Mouse (Mus musculus) T-cell, adult 2 months (primary cell): ENCODE results near the gene Hsf4.
A peak's percentile ranks its signal among the peaks of the same experiment; 100 is the strongest.
"Not testable (repeated sequence)": the region's sequence is repeated elsewhere in the genome, so short reads cannot be mapped to it uniquely, and the experiment has no call there.

Experiments
- DNase-seq: peaks from one replicate; pipeline ENCODE4 v3.0.0; 2022; ENCODE audit warnings: low spot score

Hsf4 gene

DNA sequence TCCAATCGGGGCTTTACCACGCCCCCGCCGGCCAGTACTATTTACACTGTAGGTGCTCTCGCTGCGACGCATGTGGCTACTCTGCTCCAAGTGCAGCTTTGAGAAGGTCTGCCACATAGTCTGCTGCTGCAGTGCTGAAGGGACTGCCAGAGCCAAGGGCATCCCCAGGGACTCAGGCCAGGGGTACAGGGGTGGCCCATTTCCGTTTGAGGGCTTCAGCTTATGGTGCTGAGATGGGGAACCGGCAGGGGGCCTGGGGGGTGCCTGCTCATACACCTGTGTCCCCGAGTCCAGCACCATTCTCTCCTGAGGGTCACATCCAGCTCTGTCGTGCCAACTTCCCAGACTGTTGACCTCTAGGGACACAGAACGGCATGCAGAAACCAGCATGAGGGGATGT lies 15.9 kb downstream of the Hsf4 start:
- DNase-seq = no peak

DNA sequence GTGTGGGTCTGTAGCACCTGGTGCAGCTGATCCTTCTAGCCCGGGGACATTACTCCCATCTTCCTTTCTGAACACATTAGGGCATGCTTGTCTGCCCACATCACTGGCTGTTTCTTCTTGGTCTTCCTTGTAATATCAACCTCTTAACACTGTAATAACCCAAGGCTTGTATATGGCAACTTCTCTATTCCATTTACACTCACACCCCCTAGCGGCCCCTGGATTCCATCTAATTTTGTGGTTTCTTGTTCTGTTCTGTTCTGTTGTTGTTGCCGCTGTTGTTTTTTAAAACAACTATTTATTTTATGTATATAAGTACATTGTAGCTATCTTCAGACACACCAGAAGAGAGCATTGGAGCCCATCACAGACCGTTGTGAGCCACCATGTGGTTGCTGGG lies 17.3 kb downstream of the Hsf4 start:
- no peak for DNase-seq

DNA sequence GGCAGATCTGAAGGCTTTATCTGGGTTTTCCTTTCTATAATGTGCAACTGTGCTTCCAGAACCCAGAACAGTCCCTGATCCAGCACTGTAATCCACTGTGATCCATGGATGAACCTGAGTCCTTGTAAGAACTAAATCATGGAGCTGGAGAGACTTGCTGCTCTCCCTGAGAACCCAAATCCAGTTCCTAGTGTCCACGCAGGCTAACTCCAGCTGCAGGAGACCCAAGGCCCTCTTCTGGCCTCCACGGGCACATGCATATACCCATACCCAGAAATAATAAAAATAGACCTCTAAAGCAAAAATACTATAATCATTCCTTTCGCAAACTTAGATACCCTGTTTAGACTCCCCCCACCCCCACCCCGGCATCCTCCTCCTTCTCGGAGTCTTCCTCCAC lies 18.6 kb downstream of the Hsf4 start:
- DNase-seq = no peak

DNA sequence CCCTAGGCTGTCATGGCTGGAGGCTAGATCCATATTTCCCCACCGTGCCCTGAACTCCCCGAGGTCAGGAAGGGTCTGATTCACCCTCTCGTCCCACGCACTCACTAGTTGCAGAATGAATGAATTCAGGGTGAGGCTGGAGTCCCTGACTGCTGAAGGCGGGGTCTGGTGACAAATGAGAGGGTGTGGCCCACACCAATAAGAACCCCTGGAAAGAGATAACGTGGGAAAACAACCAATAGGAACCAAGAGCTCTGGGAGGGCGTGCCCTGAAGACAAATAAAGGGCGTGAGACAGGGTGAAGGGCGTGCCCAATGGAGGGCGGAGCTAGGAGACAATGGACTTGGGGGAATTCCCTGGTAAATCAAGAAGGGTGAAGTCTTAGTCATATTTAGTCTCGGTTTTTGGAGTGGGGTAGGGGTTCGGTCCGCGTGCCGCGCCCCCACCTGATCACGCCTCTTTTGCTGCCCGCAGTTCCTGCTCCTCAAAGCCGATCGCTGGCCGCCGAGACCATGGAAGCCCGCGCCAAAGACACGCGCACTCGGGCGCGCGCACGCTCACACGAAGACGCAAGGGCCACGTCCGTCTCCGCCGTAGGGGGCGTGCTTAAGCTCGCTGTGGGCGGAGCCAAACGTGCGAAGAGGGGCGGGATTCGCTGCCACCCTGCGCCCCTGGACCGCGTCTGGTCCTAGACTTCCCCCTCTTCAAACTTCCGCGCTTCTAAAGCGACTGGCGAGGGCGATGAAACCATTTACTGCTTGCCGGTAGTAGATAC lies 19.5 kb downstream of the Hsf4 start:
- peak; percentile 92 for DNase-seq

DNA sequence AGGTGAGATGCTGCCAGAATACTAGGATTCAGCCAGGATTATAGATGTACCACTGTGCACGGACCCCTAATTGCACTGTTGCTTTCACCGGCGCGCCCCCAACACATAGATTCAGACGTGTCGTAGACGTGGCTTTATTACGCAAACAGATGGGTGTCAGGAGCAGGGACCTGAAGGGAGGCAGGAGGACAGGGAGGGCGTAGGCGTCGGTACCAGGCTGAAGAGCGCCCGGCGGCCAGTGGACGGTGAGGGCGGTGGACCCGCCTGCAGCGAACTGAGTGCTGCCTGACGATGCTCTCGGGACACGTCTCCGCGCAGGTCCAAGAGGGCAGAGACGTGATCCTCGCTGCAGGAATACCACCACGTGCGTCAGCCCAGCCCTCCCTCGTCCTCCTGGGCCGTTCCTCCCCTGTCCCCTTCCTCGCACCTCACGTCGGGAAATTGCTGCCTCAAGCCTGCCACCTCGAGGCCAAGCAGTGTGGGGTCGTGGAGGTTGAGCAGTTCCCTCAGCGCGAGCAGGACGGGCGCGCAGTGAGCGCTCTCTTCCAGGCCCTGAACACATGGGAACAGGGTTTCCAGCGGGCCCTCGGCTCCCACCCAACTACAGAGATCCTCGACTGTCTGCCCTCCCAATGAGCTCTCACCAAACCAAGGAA lies 20.3 kb downstream of the Hsf4 start, which contains the start of gene 4931428F04Rik:
Gene 4931428F04Rik, minus strand, starts transcription at position 60 of the 656 bp plus-strand sequence.
- peak; percentile 42 for DNase-seq

DNA sequence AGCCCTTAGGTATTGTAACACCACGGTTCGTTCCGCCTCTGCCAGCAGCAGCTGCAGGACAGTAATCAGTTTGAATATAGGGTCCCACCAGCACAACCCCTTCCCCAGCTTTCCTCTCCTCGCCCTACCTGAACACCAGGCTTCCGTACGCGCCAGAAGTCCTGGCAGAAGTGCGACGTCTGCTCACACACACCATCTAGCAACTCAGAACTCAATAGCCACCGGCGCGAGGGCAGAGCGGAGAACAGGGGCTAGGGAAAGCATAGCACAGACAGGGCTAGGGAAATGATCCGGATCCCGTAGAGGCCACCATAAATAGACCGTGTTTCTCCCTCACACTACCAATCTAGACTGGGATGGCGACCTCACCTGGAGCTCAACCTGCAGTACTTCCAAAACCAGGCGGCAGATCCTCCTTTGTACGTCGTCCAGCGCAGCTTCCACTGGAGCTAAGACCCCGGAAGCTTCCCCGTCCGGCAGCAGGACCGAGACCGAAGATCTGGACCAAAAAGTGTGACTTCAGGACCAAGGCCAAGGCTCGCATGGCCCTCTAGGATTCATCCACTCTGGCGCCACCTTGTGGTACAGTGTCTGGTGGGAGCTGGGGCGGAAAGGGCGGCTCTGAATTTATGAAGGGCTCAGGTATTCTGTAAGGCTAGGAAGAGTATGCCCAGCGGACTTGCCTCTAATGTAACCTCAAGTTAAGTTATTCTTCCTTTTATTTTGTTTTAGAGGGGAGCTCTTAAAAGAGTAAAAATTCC lies 21.1 kb downstream of the Hsf4 start:
- peak; percentile 80 for DNase-seq

DNA sequence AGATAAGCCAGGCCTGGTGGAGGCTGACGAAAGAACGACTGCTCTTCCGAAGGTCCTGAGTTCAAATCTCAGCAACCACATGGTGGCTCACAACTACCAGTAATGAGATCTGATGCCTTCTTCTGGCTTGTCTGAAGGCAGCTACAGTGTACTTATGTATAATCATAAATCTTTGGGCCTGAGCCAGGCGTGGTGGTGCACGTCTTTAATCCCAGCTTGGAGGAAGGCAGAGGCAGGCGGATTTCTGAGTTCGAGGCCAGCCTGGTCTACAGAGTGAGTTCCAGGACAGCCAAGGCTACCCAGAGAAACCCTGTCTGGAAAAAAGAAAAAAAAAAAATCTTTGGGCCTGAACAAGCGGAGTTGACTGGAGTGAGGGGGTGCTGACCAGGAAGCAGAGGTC lies 21.8 kb downstream of the Hsf4 start:
- not testable (repeated sequence) for DNase-seq

DNA sequence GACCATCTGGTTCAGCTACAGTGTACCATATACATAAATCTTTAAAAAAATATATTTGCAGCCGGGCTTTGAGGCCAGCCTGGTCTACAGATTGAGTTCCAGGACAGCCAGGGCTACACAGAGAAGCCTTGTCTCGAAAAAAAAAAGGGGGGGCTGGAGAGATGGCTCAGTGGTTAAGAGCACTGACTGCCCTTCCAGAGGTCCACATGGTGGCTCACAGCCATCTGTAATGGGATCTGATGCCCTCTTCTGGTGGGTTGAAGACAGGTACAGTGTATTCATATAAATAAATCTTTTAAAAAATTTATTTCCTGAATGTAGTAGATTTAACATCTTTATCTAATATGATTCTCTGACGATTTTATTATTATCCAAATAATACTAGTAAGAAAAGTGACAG lies 22.2 kb downstream of the Hsf4 start:
- DNase-seq = not testable (repeated sequence)

DNA sequence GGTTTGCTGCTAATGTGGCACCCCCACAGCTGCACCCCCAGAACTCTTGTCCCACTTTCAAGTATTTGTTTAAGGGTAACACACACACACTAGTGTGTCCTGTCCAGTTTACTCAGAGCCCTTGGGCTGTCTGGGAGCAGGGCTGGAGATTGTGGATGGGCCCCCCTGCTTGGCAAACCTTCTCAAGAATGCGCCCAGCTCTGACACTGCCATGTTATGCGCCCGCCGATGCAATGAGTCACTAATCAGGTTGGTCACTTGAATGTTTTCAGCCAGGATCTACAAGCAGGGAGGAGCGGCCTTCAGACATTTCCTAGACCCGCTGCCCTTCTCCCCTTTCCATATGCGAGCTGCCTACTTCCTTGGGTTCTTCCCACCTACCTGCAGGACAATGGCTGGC lies 22.9 kb downstream of the Hsf4 start:
- DNase-seq = no peak

DNA sequence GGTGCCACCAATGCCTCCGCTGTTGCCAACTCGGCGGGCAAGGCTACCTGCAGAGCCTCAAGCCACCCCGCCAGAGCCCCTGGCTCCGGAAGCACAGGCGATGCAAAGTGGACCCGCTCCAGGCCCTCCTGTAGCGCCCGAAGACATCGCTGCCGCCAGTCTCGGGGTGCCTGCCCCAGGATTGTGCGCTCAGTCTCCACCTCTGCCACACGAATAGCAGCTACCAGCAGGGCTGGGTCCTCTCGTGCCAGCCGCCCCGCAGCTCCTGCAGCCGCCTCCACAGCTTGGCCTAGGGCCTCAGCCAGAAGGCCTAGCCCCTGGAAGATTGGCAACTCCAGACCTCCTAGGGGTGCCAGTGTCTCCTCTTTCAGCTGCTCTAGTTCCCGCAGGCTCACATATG lies 23.8 kb downstream of the Hsf4 start:
- DNase-seq = no peak

DNA sequence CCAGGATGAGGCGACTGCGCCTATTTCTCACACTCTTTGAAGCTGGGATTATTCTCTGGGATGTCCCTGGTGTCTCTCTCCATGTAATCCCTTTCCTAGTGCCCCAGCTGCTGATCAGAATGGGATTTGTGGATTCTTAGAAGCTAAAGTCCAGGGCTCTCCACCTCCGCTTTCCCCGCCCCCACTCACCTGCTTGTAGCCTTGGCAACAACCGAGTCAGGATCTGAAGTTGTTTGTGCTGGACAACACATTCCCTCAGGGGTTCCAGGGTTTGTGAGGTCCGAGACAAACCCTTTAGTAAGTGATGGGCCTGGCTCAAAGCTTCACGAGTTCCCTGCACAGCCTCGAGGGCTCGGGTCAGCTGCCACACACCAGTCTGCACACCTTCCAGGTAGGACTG lies 25.2 kb downstream of the Hsf4 start:
- DNase-seq = no peak

DNA sequence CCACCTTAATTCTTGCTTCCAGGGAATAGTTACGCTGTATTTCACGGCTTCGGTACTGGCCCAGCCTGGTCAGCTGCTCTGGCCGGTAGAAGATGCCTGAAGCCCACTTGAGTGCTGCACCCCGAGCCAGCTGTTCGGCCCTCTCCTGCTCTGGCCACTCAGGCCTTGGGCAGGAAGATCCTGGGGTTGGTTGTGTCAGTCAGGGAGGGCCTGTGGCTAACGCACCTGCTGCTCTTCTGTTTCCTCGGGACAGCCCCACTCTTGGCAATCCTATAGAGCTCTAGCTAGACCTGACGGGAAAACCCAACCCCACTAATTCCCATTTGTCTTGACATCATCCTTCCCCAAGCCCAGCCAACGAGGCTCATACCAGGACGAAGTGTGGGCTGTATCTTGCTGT lies 25.7 kb downstream of the Hsf4 start:
- DNase-seq = no peak

DNA sequence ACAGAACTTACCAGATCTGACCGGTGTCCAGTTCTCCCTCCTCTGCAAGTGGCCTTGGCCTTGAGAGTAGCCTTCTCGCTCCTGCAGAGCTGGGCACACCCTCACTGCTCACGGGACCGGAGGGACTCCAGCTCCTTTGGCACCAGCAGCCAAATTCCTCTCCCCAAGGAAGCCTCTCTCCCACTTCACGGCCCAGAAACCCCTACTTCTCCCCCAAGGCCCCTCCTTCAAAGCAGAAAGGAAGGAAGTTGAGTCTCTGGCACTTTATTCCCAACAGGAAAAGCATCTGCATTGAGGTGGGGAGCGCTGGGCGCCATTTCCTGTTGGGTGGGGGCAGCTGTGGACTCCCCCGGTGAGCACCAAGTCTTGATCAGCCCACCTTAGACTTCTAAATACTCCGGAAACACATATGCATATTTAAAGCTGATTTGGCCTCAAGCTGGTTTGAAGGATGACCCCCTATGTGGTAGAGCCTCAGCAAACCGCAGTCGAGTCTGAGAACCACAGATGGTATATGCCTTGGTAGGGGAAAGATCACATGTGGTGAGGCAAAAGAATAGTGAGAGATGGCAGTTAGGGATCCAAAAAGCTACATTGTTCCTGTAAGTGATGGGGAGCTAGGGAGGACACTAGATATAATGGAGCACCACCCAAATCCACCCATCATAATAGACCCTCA lies 26.4 kb downstream of the Hsf4 start, which contains the start of gene Exoc3l:
Gene Exoc3l, minus strand, starts transcription at position 207 of the 679 bp plus-strand sequence.
- no peak for DNase-seq

DNA sequence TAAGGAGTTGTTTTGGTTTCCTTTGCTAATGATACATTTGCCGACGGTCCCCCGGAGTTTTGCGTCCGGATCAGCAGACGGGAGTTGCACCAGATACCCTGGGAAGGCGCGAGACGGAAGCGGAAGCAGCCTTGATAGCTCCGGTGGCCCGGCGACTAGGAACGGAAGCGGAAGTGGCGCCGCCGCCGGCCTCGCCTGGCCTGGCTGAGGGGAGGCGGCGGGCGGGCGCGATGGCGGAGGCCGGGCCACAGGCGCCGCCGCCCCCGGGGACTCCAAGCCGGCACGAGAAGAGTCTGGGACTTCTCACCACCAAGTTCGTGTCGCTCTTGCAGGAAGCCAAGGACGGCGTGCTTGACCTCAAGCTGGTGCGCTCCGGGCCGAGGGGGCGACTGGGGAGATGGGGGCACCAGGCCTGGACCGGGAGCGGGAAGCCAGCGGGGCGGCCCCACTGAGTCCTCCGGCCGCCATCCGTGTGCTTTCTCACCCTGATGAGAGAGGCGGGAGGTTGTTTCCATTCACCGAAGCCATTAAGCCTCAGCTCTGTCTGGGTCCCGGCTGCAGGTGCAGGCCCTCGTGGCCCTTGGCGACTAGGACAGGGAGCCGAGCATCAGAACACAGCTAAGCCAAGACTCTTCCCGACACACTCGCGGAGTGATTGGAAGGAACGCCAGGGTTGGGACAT lies 28.1 kb downstream of the Hsf4 start, which contains the start of gene E2f4:
Gene E2f4, plus strand, starts transcription at position 153 of the 682 bp plus-strand sequence.
- peak; percentile 88 for DNase-seq

DNA sequence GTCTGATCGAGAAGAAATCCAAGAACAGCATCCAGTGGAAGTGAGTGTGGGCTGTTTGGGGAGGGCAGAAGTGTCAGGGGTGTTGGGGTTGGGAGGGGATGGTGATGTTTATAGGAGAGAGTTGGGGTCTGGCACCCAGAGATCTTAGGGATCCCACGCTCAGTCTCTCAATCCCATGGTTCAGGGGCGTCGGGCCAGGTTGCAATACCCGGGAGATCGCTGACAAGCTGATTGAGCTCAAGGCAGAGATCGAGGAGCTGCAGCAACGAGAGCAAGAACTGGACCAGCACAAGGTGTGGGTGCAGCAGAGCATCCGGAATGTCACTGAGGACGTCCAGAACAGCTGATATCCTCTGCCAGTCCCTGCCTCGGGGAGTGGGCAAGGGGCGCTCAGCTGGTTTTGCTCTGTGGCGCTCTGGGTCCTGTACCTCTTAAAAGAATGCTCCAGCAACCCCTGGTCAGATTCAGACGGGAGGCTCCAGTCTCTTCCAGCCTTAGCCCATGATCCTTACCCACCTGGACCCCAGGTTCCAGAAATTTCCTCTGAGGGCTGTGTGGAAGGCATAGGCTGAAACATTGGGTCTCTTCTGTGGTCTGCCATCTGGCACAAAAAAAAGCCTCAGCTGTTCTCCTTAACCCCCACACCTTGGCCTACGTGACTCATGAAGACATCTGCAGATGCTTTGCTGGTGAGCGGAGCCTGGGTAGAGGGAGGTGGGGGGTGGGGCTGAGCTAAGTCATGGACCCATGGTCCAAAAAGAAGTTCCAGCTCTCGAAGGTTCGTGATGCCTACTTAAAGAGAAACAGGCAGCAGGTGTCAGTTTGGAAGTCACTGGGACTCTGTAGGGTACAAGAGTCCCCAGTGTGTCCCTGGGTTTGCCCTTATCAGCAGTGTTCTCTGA lies 29.0 kb downstream of the Hsf4 start:
- DNase-seq = no peak

DNA sequence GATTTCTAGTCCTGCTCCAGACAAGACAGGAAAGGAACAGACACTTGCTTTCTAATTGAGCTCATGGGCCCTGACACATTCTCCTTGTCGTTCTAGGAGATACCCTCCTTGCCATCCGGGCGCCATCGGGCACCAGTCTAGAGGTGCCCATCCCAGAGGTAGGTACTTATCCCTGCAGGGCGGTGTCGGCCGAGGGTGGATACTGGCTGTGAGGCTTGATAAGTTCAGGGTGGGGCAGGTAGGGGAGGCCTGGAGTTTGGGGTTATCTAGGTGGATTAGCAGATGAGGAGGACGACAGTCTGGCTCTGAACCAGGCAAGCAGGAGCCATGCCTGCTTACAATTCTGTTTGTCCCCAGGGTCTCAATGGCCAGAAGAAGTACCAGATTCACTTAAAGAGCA lies 30.4 kb downstream of the Hsf4 start:
- DNase-seq = no peak

DNA sequence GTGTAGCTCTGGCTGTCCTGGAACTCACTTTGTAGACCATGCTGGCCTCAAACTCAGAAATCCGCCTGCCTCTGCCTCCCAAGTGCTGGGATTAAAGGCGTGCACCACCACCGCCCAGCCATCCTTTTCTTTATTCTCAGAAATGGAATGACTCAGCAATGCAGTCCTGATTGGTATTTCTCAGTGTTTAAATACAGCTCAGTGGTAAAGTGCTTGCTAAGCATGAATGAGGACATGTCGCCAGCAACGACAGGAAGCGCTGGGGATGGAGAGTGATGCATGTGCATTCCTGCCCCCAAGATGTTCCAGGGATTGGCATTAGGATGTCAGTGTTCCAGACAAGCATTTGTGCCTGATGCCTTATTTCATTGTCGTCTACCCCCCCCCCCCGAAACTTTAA lies 33.8 kb downstream of the Hsf4 start:
- DNase-seq = no peak

DNA sequence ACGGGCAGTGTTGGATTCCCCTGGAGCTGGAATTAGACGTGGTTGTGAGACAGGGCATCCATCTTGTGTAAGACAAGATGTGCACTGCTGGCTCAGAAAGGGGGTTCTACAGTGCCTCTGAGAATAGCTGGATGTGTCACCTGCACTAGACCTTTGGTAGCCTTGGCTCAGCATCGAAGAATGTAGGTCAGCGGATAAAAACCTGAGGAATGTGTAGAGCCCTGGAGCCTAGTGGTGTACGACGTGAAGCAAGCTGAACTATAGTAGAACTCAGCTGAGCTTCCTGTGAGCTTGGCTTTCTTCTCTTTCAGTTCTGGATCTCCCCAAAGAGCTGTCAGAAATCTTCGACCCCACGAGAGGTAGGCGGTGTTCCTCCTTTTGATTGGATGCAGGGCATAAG lies 34.3 kb downstream of the Hsf4 start:
- DNase-seq = no peak

DNA sequence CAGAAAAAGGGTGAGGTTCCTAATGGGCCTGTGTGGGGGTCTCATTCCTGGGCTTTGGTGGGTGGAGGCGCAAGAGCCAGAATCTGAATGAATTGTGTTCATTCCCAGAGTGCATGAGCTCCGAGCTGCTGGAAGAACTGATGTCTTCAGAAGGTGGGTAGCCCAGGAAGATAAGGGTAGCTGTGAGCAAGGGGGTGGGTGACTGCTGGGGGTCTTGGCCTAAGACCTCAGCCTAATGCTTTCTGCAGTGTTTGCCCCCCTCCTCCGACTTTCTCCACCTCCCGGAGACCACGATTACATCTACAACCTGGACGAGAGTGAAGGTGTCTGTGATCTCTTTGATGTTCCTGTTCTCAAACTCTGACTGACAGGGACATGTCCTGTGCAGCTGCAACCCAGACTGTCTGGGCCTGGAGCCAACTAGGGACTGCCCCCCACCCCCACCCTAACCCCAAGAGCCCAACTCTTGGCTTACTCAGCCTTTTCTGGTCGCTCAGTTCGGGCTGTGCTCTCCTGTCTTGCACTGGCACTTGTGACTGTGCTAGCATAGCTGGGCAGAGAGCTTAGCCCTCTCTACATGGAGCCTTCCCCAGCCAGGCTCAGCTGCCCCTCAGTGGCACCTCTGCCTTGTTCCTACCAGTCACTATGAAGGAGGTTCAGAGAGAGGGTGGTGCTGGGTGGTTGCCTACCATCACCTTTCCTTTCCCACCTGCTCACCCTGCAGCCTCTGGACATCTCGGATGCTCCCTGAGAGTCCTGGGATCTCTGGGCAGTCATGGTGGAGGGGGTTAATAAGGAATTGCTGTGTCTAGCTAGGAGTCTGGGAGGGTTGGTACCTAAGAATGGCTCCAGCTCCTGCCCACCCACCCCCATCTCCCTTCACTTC lies 35.0 kb downstream of the Hsf4 start:
- no peak for DNase-seq
